Mouse (Mus musculus) layer of hippocampus, postnatal 14 days (tissue): ENCODE measurements around the gene Gga1. TPM values are rescaled to one million over a fixed set of nuclear protein-coding genes. Genes with fewer than 3 reads are reported as not detected.
"Not testable (repeated sequence)": the region's sequence is repeated elsewhere in the genome, so short reads cannot be mapped to it uniquely, and the experiment has no call there.

Experiments used
- DNase-seq, 2 experiments: peaks; one replicate each; pipeline ENCODE4 v3.0.0; 2021 to 2022; ENCODE audit warnings: low spot score in 2 of 2, mixed read lengths in 1 of 2
- total RNA-seq, 2 experiments: library from RNA; stranded (reverse); gene quantifications; 2 replicates each; pipeline ENCODE4 v1.2.3; 2021

Gga1 gene
- total RNA-seq, 2 experiments from 2014 or later: 51.3 to 52.4 TPM

GRCm38 (mm10) chr15:78873803-78874435, 3.1 kb upstream of the Gga1 start:
- DNase-seq: no peak

DNA sequence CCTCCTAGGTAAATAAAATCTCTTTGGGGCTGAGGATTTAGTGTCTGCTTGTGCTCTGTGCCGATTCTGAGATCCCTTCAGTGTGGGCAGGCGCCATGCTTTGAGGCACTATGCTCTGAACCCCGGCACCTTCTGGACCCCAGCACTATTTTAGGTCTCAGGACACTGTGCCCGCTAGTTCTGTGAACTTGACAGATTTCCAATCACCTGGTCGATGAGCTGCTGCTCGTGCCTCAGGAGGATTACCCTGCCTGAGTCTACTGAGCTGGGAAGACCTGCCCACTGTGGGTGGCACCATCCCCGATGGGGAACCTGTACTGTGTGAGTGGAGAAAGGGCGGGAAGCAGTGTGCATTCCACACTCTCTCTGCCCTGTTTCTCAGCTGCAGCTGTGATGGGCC, 2.0 kb upstream of the Gga1 start:
- DNase-seq: no peak

GRCm38 (mm10) chr15:78875537-78875936, 1.5 kb upstream of the Gga1 start:
- DNase-seq: no peak

DNA sequence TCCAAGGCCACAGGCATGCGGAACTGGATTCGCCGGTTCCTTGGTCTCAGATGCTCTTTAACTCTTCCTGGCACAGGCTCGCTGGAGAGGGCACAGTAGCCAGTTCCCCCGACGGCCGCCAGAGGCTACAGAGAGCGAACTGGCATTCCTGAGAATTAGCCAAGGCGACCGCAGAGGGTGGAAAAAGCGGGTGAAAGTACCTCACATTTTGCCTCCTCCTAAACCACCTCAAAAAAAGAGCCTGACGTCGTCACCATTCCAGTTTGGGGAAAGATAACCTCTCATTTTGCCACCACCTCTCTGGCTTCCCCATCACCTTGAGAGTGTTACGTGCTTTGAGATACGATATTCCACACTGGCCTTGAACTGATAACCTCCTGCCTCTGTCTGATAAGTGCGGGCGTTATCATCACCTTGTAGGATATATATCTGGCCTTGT, 713 bp upstream of the Gga1 start:
- peak; percentile 77 to 79 for DNase-seq

GRCm38 (mm10) chr15:78877810-78878390, 910 bp downstream of the Gga1 start:
- no peak for DNase-seq

DNA sequence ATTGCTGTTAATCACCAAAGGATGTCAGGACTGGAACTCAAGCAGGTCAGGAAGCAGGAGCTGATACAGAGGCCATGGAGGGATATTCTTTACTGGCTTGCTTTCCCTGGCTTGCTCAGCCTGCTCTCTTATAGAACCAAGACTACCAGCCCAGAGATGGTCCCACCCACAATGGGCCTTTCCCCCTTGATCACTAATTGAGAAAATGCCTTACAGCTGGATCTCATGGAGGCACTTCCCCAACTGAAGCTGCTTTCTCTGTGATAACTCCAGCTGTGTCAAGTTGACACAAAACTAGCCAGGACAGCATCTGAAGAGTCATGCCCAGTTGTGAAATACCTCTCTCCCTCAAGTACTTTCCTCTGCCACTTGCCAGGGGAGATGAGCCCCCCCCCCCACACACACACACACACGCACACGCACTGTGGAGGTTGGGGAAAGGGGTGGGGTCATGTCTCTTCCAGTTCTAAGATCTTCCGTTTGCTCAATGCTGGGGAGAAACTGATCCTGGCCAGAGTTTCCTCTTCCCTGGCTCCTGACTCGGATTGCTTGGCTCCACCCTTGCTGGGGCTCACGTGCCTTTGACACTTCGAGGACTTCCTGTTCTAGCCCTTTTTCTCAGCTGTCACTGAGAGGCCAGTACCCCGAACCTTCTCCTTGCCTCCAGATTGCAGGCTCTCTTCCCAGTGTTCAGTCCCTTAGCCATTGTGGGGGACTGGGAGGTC, 2.0 kb downstream of the Gga1 start:
- not testable (repeated sequence) for DNase-seq

- no peak for DNase-seq
These were observed 3.4 kb downstream of the Gga1 start for GRCm38 (mm10) chr15:78880432-78880831.

- no peak for DNase-seq
These were observed 4.8 kb downstream of the Gga1 start for GRCm38 (mm10) chr15:78881828-78882227.

- no peak for DNase-seq
These were observed 12.4 kb downstream of the Gga1 start for GRCm38 (mm10) chr15:78889401-78889853.

DNA sequence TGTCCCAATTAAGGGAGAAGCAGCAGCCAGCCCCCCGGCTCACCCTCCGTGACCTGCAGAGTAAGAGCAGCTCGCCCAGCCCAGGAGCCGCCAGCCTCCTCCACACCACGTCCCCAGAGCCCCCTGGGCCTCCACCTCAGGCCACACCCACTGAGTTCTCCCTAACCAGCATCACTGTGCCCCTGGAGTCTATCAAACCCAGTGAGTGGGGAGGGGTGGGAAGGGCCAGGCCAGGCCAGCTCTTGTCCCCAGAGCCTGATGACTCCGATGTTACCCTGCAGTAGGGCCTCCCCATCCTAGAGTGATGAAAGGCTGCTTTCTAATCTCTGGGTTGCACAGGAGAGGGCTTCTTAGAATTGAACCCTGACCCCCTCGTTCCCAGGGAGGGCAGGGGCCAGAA, 15.4 kb downstream of the Gga1 start:
- no peak for DNase-seq

- DNase-seq: no peak
These were observed 17.7 kb downstream of the Gga1 start for GRCm38 (mm10) chr15:78894726-78895125.

DNA sequence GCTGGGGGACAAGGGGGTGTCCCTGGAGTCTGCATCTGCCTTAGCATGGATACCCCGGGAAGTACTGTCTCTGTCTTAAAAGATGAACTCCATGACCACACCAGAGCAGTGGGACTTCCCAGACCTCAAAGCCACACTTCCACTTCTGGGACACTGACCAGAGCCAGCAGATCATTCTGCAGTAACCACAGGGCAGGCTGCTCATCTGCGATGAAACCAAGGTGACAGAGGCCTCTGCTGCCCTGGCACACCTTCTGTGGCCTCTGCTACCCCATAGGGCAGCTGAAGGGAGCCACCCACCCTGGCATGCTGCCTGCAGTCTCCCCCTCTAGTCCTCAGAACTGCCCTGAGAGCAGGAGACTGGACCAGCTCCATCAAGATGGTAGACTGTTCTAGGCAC, 18.8 kb downstream of the Gga1 start:
- DNase-seq: no peak

DNA sequence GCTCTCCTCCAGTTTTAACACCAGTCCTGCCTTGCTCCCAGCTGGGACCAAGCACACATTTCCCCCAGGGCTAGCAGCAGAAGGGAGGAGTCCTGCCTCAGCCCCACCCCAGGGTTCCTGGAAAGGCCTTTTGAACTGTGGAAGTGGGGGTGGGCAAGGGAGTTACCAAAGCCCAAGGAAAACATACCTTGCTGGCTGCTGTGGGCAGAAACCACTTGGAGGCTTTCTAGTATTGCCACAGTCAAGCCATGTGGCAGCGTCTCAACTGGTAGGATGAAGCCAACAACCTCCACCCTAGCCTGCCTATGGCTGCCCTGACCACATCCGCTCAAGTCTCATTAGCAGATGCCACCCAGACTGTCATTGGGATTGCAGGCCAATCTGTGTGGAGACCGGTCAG, 19.2 kb downstream of the Gga1 start:
- no peak for DNase-seq

DNA sequence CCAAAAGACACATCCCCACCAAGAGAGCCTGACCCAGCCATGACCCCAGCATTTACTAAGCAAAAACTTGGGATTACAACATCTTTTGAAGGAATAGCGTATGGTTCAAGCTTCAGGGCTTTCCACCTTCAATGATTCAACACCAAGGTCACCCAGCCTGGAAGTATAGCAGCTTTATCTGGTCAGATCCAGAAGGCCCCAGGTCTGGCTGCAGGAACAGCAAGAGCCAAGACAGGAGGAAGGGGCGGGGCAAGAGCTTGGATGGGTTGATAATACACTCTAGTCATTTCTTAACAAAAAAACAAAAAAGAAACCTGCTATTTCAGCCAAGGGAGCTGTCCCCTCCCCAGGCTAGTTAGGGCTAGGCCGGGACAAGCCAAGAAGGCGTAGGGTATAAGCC, 20.5 kb downstream of the Gga1 start:
- no peak for DNase-seq

GRCm38 (mm10) chr15:78898507-78899001, 21.6 kb downstream of the Gga1 start:
- no peak for DNase-seq

- DNase-seq: no peak
These were observed 22.4 kb downstream of the Gga1 start, which contains the start of gene Gm49510 for GRCm38 (mm10) chr15:78899409-78899739. Gm49510 (plus strand) TSS chr15:78899667.

- no peak for DNase-seq
These were observed 23.0 kb downstream of the Gga1 start, which contains the start of gene Sh3bp1 for GRCm38 (mm10) chr15:78899740-78900584. Sh3bp1 (plus strand) TSS chr15:78899768.

DNA sequence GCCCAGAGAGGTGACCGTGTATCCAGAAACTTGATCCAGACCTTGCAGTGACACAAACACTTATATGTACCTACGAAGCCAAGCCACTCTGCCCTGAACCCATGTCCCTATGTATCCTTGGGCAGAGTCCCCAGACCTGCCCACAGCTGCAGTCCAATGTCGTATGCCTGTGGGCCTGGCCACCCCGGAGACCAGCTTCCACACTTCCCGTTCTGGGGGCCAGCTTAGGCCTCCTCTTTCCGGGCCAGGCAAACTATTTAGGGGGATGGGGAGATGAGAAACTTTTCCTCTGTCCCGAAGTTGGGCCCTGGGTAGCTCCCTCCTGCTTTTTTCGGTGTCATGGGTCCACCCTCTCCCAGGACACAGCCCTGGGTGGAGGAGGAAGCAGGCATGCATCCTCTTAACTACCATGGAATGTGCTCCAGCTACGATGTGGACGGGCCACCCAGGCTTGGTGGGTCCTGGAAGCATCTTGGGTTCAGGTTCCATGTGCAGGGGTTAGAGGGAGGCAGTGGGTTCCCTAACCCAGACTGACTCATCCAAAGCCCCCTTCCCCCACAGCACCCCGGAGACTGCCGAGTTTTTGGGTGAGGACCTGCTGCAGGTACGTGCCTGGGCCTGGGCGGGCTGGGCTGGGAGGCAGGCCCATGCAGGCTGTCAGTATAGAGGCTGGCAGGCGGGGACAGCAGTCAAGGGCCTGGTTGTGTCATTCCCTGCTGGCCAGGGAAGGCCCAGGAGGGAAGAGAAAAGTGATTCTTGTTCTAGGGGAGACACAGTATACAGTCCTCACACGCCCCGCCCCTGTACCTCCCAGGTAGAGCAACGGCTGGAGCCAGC, 23.8 kb downstream of the Gga1 start:
- DNase-seq: no peak

- no peak for DNase-seq
These were observed 24.4 kb downstream of the Gga1 start for GRCm38 (mm10) chr15:78901422-78901789.

- DNase-seq: peak; percentile 80 to 84
These were observed 26.3 kb downstream of the Gga1 start for GRCm38 (mm10) chr15:78903243-78903642.
